Mouse (Mus musculus) bone marrow, adult 2 months (tissue): ENCODE data around the gene Fig4.

Experiments
- CTCF ChIP-seq: fragments of 200-500 bp; IDR thresholded peaks from 2 replicates; pipeline ENCODE4 v1.5.1; 2011; ENCODE audit warnings: low read length, control low read depth; ENCODE audit not compliant: control insufficient read depth, insufficient read depth
- POLR2A ChIP-seq: fragments of 200-500 bp; IDR thresholded peaks from 2 replicates; pipeline ENCODE4 v1.6.1; 2011; ENCODE audit warnings: low read depth, mild to moderate bottlenecking, control low read depth, low read length, borderline replicate concordance; ENCODE audit not compliant: control insufficient read depth

DNA sequence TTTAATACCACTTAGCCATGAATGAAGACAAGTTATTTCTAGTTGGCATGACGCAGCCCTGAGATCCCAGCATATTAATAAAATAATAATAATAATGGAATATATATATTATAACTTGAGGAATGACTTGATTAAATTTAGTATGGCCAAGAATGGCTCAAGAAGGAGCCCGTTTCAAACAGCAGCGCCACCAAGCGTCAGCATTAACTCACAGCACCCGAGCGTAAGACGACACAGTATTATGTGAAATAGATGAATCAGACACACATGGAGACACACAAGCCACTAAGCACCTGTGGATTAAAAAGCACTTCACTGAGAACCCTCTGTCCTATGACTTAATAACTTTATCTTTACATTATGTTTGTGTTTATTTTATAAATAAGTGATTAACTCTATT, 31.2 kb downstream of the Fig4 start:
- TF ChIP-seq POLR2A: no peak
- TF ChIP-seq CTCF: peak; percentile 29; the same call in 1 of the 2 replicates
